Mouse (Mus musculus) T-helper 17 cell (primary cell): ENCODE measurements around the gene Olfr456.
"Not testable (repeated sequence)": the region's sequence is repeated elsewhere in the genome, so short reads cannot be mapped to it uniquely, and the experiment has no call there.

Experiments used
- in situ Hi-C, 2 experiments: fragments of 300-600 bp; cut with MboI, MseI; formaldehyde crosslinking; loops; 1 replicate in 1 of 2; 2 replicates in 1 of 2; pipeline ENCODE4 v1.15.1; 2025; ENCODE audit warnings: high pct_unique_total_duplicates in 2 of 2

Gene Olfr456

DNA sequence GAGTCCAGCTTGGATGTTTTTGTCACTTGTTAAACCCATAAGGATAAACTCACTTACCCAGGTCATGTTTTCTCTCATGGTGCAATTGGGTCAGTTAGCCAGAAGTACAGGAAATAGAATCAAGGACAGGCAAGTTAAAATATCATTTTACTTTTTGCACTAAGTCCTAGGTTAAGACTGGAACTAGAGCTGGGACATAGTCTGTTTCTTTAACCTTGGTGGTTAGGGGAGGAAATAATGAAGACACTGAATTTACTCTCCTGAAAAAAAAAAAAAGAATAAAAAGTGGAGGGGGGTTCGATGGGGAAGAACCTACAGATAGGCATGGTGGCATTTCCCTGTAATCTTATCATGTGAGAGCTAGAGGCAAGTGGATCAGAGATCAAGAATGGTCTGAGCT is at the start of gene Olfr456:
Olfr456 (minus strand) TSS at position 101 of the 400 bp plus-strand sequence.
- in situ Hi-C loops = no loop called here

DNA sequence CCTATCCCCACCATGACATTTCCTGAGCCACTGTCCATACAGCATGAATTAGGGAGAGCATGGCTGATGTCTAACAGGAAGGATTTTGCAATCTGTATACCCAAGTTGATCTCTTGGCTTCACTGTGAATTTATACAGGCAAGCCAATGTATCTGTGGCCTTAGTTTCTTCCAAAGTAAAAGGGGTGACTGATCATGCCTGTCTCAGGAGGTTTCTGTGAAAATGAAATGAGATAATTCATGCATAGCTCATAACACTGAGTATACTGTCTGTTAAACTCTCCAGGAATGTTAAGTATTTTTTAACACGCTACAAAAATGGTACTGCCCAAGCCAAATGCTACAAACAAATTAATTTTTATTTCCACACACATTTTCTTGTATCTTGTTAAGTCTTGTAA is 26.4 kb upstream of the Olfr456 start:
- in situ Hi-C loops = no loop called here

DNA sequence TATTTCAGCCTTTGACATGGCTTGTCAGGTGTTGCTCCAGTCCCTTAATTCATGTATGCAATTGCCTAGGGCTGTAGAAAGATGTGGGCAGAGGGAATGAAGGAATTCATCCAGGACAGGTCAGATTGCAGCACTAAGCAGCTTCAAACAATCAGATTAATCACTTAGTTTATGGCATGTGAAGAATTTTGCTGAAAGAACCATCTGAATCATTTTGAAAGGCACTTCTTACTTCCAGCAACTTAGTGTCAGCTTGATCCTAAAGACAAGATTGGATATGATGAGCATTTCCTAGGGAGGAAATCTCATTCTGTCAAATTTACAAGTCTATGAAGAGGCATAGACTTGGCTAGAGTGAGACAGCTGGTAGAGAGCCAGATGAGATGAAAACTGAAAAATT is 22.3 kb upstream of the Olfr456 start:
- in situ Hi-C loops = no loop called here

DNA sequence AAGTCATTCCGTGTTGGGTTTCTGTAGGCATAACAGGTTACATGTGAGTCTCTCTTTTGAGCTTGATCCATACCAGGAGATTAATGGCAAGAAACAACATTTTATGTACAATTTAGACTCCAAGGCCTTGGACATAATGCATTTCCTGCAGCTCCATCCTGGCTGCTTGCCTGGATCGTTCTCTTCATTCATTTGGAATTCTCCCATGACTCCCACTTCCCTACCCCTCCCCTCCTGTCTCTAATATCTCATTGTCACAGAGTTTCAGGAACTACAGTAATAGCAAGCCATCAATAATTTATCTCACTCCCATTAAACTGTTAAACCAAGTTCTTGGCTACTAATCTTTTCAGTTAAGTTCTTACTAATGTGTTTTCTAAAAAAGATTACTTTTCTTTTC is 16.5 kb upstream of the Olfr456 start:
- in situ Hi-C loops = no loop called here

DNA sequence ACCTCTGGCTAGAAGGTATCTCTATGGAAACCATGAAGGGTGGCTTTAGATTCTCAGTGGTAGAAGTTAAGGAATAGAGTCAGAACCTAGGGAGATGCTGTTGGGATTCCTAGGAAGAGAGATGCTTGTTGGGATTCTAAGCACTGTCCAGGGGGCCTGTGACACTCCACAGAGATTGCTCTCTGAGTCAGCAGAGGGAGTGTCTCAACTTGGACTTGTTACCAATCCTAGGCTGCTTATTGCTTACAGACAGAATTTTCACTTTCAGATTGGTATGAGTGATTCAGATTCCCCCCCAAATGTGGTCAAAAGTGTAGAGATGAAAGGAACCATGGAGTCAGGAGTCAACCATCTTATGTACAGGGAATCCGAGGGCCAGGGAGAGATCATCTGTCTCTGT is 2.7 kb upstream of the Olfr456 start:
- in situ Hi-C loops = no loop called here

DNA sequence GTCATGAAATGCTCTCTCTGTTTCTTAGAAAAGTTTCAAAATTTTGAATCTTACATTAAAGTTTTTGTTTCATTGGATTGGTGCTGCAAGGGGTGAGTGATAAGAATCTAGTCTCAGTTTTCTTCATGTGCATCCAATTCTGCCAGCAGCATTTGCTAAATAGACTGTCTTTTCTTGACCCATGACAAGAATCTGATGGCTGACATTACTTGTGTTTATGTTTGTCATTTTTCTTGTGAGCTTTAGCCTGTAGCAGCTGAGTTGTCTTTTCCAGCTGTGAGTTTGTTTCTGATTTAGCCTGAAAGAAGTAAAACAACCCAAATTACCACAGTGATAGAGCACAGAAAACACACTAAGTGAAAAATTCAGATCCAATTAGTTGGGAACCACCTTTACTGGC is 2.4 kb downstream of the Olfr456 start:
- in situ Hi-C loops = no loop called here

DNA sequence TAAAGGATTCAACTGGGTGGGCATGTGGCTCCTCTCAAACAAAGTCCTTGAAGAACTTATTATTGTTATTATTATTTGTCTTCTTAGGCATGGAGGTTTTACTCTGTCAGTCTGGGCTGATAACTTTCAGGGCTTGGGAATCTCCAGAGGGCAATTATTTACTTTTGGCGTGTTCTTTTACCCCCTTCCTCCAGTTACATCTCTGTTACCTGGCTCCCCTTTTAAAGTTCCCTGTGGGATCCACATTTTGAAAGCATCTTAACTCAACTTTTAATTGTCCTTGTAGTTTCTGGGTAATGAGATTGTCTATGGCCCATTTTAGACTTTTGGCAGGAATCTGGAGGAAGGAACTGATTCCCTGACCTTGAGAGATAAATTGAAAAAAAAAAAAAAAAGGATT is 10.8 kb downstream of the Olfr456 start, which contains the start of gene Olfr457:
Olfr457 (minus strand) TSS at position 101 of the 400 bp plus-strand sequence.
- in situ Hi-C loops = no loop called here

DNA sequence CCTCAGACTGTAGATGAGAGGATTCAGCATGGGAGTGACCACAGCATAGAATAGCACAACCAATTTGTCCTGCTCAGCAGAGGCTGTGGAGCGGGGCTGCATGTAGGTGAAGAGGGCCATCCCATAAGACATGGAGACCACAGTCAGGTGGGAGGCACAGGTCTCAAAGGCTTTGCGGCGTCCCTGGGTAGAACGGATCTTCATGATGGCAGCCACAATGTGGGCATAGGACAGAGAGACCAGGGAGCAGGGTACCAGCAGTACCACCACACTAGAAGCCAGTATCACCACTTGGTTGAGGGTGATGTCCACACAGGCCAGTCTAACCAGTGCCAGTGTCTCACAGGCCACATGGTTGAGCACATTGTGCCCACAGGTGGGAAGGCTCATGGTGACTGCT is 15.7 kb downstream of the Olfr456 start:
- in situ Hi-C loops = not testable (repeated sequence)

DNA sequence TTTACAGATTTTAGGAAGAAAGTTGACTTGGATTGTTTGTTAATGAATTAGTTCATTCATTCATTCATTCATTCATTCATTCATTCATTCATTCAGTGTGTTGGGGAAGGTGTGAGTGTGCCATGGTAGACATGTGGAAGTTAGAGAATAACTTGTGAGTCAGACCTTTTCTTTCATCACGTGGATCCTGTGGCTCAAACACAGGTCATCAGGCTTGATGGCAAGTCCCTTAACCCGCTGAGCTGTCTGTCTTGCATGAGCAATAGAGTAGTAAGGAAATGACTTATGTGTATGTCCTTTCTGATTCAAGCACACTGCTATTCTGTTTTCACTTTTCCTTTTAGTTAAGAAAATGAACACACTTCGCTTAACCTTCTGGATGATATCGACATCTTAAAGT is 16.5 kb downstream of the Olfr456 start:
- in situ Hi-C loops = no loop called here

DNA sequence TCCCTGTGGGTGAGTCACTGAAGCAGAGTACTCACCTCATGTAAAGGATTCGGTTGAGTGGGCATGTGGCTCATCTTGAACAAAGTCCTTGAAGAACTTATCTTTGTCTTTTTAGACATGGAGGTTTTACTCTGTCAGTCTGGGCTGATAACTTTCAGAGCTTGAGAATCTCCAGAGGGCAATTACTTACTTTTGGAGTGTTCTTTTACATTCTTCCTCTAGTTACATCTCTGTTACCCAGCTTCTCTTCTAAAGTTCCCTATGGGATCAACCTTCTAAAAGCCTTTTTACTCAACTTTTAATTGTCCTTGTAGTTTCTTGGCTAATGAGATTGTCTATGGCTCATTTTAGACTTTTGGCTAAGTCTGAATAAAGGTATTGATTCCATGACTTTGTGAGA is 21.9 kb downstream of the Olfr456 start, which contains the start of gene Olfr458:
Olfr458 (minus strand) TSS at position 101 of the 400 bp plus-strand sequence.
- in situ Hi-C loops = no loop called here

DNA sequence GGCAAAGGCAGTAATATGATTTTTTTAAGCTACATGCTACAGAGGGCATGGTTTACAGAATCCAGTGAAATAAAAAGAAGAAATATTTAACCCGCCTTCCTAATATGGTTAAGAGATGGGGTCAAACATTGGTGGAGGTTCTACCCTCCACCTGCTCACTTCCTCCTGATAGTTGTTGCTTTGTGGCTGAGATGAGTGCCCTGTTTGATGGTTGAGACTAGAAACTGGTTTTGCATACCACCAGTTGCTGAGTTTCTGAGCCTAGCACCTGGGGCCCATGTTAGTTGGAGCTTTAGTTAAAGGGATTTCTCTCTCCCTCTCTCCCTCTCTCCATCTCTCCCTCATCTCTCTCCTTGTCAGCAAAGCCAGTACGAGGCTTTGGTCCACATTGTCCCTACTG is 39.6 kb downstream of the Olfr456 start:
- in situ Hi-C loops = loop anchor here in 1 of 2 experiments (25.0 kb wide), 1 partner anchor 990 kb away; no protein-coding TSS in a partner anchor

DNA sequence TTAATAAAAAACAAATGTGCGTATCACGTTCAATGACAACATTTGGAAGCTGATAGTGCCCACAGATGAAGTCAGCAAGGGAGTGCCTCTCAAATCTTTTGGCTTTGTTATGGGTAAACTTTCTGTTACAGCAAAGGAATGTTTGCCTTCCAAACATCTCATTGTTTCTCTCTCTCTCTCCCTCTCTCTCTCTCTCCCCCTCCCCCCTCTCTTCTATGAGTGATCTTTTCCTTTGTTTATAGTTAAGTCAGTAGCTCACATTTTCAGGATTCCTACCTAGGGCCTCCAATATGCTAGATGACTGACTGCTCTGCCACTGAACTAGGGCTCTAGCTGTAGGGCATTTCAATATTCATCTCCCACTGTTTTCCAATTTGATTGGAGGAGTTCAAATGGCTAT is 42.5 kb downstream of the Olfr456 start:
- in situ Hi-C loops = loop anchor here in 1 of 2 experiments (25.0 kb wide), 1 partner anchor 993 kb away; no protein-coding TSS in a partner anchor

DNA sequence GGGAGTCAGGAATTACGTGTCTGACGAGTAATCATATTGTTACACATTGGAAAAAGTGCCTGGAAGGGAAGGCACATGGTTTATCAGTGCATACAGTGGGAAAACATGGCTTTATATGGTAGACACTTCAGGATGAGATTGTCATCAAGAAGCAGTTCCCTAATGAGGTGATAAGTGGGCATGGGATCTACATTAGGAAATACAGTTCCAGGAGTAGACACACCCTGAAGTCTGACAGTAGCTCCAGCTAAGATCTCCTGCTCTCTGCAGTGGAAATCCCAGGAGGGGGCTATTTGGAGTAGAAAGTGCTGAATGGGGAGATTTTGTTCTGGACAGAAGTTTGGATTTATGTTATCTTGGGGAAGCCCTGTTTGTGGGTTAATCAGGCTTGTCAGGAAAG is 45.6 kb downstream of the Olfr456 start:
- in situ Hi-C loops = loop anchor here in 1 of 2 experiments (25.0 kb wide), 1 partner anchor 996 kb away; no protein-coding TSS in a partner anchor
